Mouse (Mus musculus) cerebellum, adult 2 months (tissue): Measurements from ENCODE around the gene Fbxo36.

Experiments
- CTCF ChIP-seq: fragments of 200-500 bp; IDR thresholded peaks from 2 replicates; pipeline ENCODE4 v1.5.1; 2011; ENCODE audit warnings: low read depth, mild to moderate bottlenecking, control low read depth, low read length, moderate library complexity, borderline replicate concordance; ENCODE audit not compliant: insufficient read depth
- POLR2A ChIP-seq: fragments of 200-500 bp; IDR thresholded peaks from 2 replicates; pipeline ENCODE4 v1.6.1; 2011; ENCODE audit warnings: low read length, control low read depth, borderline replicate concordance; ENCODE audit not compliant: insufficient read depth

GRCm38 (mm10) chr1:84882937-84883336 is 43.3 kb downstream of the Fbxo36 start:
- TF ChIP-seq CTCF (no peak), POLR2A (no peak)
